Mouse (Mus musculus) E14TG2a.4 (cell line): ENCODE data around the gene Snph.

Experiments used
- CTCF ChIP-seq: conservative IDR thresholded peaks from 2 replicates; pipeline ENCODE4 v1.5.1; 2014; ENCODE audit warnings: low read length
- NANOG ChIP-seq: IDR thresholded peaks from 2 replicates; pipeline ENCODE4 v1.6.1; 2014; ENCODE audit warnings: borderline replicate concordance, low read length, mixed read lengths
- POU5F1 ChIP-seq: IDR thresholded peaks from 2 replicates; pipeline ENCODE4 v1.6.1; 2014; ENCODE audit warnings: low read length, borderline replicate concordance

DNA sequence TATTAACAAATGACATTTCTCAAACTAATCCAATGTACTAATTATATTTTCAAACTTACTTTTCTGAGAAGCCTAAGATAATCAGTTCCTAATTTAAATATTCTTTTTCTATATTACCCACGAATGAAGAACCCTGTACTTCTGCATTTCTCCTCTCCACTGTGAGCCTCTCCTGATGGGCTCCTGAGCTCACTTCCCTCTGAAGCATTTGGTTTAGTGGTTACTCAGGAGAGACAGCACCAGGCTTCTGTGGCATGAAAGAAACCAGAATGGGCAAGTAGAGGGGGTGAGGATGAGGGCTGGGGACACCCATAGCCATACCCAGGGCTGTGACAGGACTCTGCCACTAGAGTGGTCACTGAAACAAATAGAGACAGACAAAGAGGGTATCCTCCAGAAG is 19.7 kb upstream of the Snph start:
- TF ChIP-seq CTCF (no peak), NANOG (no peak), POU5F1 (no peak)
